Mouse (Mus musculus): Measurements from ENCODE around the gene Plekha5.

The Plekha5 gene

DNA sequence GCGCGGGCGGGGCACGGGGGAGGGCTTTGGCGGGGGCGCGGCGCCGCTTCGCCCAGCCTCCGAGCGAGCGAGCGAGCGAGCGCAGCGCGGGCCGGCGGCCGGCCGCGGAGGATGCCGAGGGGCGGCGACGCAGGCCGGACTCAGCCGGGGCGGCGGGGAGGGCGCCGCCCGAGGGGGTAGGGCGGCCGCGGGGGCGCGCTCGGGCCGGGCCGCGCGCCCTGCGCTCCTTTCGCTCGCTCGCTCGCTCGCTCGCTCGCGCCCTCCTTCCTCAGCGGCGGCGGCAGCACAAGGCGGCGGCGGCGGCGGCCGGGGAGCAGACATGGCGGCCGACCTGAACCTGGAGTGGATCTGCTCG is at the start of gene Plekha5:
TSS of gene Plekha5 (plus strand) at position 209 of the 355 bp plus-strand sequence.
- peak; percentile 61 for DNase-seq (ENCODE audit: low read depth, low spot score)

DNA sequence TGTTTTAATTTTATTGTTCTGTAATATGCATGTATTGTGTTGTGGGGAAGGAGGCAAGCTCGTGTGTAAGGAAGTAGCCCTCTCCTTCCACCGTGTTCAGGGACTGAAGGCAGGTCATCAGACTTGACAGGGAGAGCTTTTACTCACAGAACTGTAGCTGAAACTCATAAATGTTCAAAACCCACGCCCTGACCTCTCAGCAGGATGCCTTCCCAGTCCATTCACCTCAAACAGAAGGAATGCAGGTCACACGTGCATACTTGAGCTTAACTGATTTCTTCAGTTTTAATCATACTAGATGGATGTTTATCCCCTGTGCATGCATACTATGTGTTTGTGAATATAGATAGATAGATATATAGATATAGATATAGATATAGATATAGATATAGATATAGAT is 48.2 kb upstream of the Plekha5 start:
- DNase-seq (ENCODE audit: low read depth, low spot score): no peak

DNA sequence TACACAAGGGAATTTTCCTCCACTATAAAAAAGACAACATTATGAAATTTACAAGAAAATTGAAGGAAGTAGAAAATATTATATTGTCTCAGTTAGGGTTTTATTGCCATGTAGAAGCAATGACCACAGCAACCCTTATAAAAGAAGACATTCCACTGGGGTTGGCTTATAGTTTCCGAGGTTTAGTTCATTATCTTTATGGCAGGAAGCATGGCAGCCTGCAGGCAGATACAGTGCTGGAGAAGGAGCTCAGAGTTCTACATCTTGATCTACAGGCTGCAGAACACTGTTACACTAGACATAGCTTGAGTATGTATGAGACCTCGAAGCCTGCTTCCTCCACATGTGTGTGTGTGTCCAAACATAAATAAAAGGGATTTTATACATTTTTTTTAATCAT is 43.3 kb upstream of the Plekha5 start:
- DNase-seq (ENCODE audit: low read depth, low spot score): no peak

DNA sequence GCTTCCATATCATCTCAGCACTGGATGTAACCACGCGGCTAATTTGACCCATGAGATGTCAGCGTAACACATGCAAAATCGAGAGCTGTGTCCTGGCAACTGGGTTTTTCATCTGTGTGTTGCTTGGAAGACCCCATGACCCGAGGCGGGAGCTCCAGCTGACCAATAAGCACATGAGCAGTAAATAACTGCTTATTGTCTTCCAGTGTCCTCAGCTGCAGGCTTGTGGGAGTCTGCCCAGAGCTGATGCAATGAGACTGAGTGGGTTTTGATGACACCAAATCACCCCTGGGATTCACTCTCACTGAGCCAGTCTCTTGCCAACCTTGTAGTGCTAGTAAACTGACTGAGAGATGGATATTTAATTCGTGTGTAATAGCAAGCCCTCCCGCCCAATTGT is 42.7 kb upstream of the Plekha5 start:
- DNase-seq (ENCODE audit: low read depth, low spot score): no peak

DNA sequence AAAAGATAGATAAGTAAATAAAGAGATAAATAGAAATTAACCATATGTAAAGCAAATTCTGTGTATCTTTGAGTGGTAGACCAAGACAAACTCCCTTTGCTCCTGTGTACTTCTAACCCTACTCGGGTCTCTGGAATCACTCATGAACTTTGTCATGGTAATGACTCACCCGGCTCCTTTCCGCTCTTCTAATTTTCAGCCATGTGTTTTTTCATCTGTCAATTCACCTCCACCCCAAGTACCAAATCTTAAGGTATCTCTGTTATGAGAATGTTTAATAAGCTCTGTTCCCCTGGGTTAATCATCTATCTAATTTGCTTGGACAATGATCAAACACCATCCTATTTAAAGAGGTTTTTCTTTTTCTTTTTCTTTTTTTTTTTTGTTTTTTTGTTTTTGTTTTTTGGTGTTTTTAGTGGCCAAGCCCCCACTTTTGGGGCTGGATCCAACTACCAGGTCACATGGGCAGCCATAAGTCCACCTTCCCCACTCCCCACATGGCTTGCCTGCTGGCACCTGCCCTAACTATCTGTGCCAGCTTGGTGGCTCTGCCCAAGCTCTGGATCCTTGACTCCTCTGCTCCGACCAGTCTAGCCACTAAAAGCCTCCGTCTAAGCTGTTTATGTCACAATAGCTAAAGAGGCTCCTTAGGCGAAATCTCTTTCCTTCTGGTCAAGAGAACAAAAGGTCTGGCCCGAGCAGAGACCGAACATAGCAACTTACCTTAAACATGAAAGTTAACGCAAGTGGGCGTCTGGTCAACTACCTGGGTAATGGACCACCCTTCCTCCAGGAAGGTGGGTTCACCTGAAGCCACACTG is 40.1 kb upstream of the Plekha5 start:
- DNase-seq (ENCODE audit: low read depth, low spot score): no peak

DNA sequence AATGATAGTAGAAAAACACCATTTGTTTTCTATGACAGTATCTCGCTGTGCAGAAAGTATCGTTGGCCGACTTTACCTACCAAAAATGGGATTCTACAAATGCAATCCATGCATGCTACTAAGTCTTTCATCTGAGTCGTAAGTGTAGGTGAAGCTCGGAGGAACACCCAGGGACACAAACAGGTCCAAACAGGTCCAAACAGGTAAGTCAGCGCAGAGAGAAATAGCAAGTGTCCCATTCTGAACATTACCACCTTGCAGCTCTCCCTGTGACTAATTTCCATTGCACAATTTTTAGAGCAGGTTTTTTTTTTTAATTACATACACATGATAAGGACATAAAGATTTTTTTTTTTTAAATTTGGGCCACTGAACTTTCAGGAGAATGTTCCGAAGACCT is 27.2 kb upstream of the Plekha5 start:
- DNase-seq (ENCODE audit: low read depth, low spot score): no peak

DNA sequence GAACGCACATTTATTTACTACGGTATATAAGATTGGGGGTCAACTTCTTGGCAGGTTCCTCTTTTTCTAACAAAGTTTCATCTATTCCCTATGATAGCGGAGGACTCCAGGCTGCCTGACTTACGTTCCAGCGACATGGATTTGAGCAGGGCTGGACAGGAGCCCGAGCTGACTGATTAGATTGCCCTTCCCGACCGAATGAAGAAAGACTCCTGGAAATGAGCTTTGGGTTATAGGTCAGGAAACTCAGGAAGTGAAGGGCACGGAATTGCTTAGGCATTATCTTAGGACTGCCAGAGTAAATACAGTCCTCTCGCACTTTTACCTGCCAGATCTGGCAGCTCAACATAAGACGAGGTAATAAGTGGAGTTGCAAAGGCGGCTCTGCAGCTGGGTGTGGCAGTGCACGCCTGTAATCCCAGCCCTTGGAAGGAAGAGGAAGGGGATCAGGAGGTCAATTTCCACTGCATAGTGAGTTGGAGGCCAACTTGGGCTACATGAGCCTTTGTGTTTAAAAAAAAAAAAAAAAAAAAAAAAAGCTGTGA is 21.0 kb upstream of the Plekha5 start:
- no peak for DNase-seq (ENCODE audit: low read depth, low spot score)

DNA sequence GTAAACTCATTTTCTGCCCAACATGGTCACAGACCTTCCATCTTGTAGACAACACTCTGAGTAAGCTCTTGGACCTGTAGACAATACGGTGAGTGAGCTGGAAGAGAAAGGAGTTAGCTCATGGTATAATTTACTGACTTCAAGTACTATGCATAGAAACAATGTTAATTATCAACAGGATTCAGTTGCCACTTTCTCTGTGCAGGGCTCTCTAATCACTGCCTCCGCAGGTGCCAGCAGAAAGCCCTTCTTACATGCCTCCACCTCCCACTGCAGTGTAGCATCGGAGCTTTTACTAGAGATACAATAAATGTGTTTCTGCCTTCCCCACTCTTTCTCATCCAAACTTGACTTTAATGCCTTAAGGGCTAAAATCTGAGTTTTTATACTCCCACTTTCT is 11.9 kb upstream of the Plekha5 start:
- DNase-seq (ENCODE audit: low read depth, low spot score): no peak

DNA sequence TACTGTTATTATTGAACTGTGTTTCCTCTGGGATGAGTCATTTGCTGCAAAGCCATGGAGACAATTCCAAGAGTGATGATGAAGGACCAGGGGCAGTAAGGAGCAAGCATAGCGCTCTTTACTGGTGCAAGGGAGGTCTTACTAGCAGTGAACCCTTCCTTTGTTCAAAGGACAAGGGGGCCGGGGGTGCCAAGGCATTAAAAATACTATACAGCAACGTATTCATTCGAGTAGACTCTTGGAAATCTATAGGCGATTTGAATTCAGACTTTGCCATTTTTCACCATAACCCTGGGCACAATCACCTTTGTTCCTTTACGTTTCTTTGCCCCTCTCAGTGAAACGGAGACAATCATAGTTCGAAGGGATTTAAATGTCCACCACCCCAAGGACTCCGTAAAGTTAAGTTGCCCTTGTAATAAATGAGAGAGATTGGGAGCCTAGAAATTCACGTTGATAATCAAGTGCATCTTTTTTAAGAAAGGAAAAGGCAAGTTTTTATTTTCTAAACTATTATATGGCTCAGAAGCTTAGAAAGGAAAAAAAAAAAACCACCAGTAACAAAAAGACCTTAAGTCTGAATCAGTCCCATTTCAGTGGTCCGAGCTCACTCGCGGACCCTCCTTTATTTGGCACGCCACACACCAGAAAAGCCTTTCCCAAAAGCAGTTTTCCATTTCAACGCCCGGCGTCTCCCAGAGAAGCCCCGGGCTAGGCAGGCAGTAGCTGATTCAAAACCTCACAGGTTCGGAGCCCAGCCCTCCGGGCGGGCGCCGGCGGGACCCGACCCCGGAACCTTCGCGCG is 611 bp upstream of the Plekha5 start:
- no peak for DNase-seq (ENCODE audit: low read depth, low spot score)

DNA sequence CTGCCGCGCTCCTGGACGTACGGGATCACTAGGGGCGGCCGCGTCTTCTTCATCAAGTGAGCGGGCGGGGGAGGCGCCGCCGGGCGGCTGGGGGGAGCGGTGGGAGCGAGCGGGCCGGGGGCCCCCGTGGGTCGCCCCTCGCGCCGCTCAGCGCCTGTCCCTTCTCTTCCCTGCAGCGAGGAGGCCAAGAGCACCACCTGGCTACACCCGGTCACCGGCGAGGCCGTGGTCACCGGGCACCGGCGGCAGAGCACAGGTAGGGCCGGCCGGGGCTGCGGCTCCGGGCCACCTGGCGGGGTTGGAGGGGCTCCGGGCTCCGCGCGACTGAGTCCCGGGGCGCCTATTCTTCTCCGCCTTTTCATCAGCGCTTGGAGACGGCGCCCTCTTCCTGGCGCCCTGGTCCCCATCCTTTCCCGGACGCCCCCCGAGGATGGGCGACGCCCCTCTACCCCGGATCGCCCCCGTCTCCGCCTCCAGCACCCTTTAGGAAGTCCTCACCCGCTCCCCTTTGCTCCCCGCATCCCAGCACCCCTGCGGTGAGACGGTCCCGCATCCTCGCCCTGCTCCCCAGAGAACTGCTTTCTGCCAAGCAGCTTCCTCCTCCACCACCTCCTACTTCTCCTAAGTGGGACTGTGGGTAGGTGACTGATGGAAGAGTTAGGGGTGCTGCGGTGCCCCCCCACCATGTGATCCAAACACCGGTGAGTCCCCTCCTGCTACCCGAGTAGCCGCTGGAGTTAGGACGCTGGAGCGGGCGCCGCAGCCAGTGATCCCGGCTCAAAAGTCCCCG is 542 bp downstream of the Plekha5 start:
- peak; percentile 22 for DNase-seq (ENCODE audit: low read depth, low spot score)

DNA sequence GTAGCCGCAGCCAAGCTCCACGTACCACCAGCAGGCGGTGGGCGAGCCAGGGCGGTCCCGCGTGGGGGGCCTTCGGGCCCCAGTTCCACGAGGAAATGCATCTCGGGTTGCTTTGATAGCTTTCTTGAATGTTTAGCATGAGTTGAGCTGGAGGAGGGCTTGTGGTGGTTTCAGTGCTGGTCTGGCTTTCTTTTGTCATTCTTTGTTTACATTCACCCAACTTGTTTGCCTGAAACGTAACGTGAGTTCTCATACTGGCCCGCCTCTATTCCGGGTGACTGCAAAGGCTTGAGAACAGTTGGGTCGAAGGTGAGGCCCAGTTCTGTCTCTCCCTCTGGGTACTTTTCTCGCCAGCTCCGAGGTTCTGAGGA is 1.1 kb downstream of the Plekha5 start:
- DNase-seq (ENCODE audit: low read depth, low spot score): no peak

DNA sequence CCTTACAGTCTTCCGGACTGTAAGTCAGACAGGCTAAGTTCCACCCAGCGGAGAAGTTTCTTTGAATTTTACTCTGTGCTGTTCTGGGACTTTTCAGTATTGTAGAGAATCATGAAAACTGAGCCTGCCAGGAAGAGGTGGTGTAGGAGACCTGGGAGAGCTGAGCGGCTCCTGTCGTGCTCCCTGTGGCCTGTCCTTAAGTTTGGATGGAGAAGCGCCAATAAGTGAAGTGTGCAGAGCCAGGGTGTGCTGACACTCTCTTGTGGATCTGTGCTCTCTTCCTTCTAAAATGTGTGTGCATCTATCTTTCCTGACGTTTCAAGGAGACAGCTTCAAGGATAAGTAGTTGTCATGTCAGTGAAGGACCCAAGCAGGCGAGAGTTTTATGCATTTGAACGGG is 5.4 kb downstream of the Plekha5 start:
- no peak for DNase-seq (ENCODE audit: low read depth, low spot score)

DNA sequence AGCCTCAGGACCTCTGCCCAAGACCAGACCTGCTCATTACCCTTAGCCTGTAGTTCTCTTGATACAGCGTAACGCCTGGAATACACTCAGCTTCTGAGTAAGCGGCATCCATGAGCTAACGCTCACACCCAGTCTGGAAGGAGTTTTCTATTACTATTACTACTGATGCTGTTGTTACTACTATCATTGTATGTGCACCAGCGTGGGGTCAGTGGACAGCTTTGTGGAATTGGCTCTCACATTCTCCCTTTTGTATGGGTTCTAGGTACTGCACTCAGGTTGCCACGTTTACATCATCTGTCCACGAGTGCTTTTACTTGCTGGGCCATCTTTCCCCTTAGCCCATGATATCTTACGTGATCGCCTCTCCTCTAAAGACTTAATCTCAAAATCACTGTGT is 8.5 kb downstream of the Plekha5 start:
- DNase-seq (ENCODE audit: low read depth, low spot score): no peak

DNA sequence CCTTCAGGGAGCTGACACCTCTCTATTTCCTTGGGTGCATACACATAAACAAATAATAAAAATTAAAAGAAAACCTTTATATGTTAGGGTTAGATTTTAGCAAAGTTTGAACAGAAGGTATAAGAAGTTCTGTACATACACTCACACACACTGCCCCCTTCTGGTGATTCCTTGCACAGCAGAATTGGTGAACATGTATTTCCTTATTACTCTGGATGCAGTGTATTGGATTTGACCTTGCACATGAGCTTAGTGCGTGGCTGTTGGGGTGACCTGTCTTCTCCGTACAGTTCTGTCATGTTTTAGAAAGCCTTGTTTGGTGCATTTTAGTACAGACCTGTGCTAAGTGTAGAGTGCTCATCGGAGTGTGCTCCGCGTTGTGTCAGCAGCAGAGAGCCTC is 19.5 kb downstream of the Plekha5 start:
- peak; percentile 55 for DNase-seq (ENCODE audit: low read depth, low spot score)

DNA sequence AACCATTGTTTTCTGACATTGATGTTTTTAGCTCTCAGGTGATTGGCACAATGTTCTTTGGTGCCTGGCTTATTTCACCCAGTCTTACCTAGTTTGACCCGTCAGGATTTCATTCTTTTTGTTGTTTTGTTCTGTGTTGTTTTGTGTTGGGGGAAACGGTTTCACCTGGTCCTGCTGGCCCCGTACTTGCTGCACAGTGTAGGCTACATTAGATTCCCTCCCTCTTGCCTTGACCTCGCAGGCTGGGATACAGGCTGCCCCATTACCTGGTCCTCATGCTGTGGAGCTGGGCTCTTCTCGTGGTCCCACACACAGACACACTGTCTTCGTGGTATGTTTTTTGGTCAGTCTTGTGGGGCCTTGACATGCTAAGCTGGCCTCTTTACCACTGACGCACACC is 20.3 kb downstream of the Plekha5 start:
- no peak for DNase-seq (ENCODE audit: low read depth, low spot score)

DNA sequence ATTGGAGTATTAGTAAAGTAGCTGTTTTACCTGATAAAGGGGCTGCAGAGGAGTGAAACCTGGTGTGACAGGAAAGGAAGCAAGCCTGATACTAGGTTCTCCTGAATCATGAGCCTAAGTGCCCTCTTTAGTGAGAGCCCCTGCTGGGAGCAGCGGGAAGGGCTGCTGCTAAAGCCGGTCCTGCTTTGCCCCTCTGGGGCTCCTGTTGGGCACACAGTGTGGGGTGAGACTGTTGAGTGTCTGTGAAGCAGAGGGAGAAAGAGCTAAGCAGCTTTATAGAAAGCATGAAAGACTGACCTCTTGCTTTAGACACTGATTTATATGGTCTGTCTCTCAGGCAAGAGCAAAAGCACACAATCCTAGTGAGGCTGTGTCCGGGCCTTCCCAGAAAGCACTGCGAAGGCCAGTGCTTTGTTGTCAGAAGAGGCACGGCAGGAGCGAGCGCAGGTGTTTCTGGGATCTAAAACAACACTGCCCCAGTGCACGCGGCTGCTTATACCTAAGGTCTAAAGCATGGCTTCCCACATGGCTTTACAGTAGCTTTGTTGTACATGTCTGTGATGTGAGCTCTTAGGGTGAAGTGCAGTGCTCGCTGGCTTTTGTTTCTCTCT is 21.1 kb downstream of the Plekha5 start:
- DNase-seq (ENCODE audit: low read depth, low spot score): no peak

DNA sequence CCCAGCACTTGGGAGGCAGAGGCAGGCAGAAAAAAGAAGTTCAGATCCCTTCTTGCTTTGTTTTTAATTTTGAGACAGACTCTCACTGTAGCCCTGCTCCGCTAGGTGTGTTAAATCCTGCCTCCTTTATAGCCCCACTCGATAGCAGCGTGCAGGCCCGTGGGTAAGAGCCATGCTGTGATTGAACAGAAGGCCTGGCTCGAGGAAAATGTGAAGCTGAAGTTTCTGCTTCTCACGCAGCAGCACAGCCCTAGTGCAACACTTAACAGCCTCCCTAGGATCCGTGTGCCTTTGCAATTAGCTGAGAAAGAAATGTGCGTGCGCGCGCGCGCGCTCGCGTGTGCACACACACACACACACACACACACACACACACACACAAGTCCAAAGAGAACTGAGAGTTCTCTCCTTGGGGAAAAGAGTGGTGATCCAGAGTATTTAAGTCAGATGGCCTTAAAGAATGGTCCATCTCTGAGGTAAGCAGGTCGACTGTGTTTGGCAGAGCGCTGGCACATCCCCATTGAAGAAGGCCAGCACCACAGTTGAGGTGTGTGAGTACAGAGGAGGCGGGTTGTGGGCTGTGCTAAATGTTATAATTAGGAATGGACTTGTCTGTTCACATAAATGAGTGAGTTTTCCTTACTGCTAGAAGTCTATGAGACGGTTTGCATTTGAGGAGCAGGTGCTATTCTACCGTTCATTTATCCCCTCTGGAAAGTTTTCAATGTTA is 24.3 kb downstream of the Plekha5 start:
- DNase-seq (ENCODE audit: low read depth, low spot score): no peak

DNA sequence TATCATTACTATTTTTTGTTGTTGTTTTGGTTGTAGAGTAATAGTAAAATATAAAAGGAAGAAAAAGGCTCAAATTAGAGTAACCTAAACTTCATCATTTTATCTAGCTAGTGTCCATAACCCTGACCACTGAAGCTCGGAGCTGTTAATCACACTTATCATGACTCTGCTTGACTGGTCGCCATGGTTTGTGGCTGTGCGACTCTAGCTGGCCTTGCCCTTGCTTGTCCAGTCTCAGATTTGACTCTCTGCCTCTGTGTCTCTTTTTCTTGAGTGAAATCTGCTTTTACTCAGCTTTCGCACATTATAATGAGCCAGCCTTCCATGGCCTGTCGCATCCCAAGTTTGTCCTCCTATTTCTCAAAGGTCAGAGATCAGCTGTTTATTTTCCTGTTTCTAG is 26.8 kb downstream of the Plekha5 start:
- DNase-seq (ENCODE audit: low read depth, low spot score): no peak

DNA sequence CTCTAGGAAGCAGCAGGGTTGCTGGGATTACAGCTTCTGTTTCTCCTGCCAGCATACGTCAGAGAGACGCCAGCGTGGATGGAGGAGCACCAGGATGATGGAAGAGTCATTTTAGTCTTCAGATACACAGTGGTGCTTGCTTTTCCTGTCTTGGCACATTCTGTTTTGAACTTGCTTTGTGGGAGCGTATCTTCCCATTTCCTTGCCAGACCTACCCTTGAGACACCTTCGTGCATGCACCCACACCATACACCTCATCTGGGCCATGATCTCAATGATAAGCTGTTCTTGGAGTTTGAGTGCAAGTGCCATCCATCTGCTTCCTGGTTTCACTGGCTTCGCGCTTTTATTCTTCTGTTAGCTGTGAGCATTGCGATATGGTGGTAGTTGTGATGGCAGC is 28.9 kb downstream of the Plekha5 start:
- no peak for DNase-seq (ENCODE audit: low read depth, low spot score)

DNA sequence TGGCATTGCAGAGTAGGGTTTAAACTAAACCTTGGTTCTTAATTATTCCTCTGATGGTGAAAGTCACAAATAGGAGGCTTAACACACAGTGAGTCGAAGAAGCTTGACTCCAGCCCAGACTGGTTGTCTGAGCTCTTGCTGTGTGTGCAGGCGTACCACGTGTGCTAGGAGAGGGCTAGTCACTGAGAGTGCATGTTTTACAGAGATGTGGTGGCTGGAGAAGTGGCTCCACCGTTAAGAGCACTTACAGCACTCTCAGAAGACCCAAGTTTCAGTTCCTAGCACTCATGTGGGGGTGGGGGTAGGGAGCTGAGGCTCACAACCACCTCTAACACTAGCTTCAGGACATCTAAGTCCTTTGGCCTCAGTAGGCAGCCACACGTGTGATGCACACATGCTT is 29.6 kb downstream of the Plekha5 start:
- DNase-seq (ENCODE audit: low read depth, low spot score): no peak

DNA sequence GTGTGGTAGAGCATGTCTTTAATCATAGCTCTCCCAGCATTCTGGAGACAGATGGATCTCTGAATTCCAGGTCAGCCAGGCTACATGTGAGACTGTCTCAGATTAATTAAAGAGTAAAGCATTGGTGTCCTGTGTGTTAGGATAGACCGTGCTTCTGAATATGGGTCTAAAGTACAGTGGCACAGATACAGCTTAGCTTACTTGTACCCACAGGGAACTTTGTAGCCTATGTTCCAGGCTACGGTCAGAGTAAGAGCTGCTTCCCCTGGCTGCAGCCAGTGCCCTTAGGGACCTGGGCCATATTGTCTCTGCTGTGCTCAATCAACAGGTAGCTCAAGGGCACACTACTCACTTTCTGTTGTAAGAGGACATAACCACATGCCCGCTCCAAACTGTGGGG is 30.5 kb downstream of the Plekha5 start:
- DNase-seq (ENCODE audit: low read depth, low spot score): no peak
